Mouse (Mus musculus) liver, postnatal 0 days (tissue): ENCODE measurements at regions not wholly inside any gene's neighbourhood (a gene's known extent, or its start where the extent isn't known, plus 50 kb on each side); places are given as distances from the start of the nearest gene placed in this dataset.

Source experiments
- ATAC-seq: fragments of 200-750 bp; cut with Nextera tagmentation; 2 replicates; pipeline ENCODE4 v1.8.0; 2017; ENCODE audit warnings: mild to moderate bottlenecking, moderate library complexity
- DNase-seq: peaks from one replicate; pipeline ENCODE4 v3.0.0-alpha.2; 2016
- H3K27ac ChIP-seq: fragments of 300-500 bp; sonication (generic); 2 replicates; pipeline ENCODE4 v1.5.1; 2014; ENCODE audit warnings: antibody characterized with exemption, moderate library complexity, mild to moderate bottlenecking, low read depth
- H3K27me3 ChIP-seq: fragments of 300-500 bp; sonication (generic); 2 replicates; pipeline ENCODE4 v1.6.1; 2014; ENCODE audit warnings: low read length, control low read depth, mixed read lengths; ENCODE audit not compliant: insufficient read depth
- H3K36me3 ChIP-seq: fragments of 300-500 bp; sonication (generic); replicated peaks from 2 replicates; pipeline ENCODE4 v1.6.1; 2014; ENCODE audit warnings: mild to moderate bottlenecking, control low read depth, low read length, moderate library complexity, mixed read lengths; ENCODE audit not compliant: insufficient read depth
- H3K4me1 ChIP-seq: fragments of 300-500 bp; sonication (generic); 2 replicates; pipeline ENCODE4 v1.6.1; 2014; ENCODE audit warnings: antibody characterized with exemption, mild to moderate bottlenecking, control low read depth; ENCODE audit not compliant: insufficient read depth
- H3K4me2 ChIP-seq: fragments of 300-500 bp; sonication (generic); 2 replicates; pipeline ENCODE4 v1.6.1; 2014; ENCODE audit warnings: low read depth, mild to moderate bottlenecking, low read length, moderate library complexity, mixed read lengths
- H3K4me3 ChIP-seq: fragments of 300-500 bp; sonication (generic); 2 replicates; pipeline ENCODE4 v1.5.1; 2014; ENCODE audit warnings: low read depth, low read length
- H3K9ac ChIP-seq: fragments of 300-500 bp; sonication (generic); replicated peaks from 2 replicates; pipeline ENCODE4 v1.6.1; 2014; ENCODE audit warnings: mild to moderate bottlenecking, moderate library complexity
- H3K9me3 ChIP-seq: fragments of 300-500 bp; sonication (generic); 2 replicates; pipeline ENCODE4 v1.6.1; 2016; ENCODE audit warnings: mild to moderate bottlenecking, control low read depth, low read length, mixed read lengths
- CTCF ChIP-seq: sonication (generic); IDR thresholded peaks from 2 replicates; pipeline ENCODE4 v1.5.1; 2016; ENCODE audit warnings: antibody characterized with exemption, low read depth
- EP300 ChIP-seq: IDR thresholded peaks from 2 replicates; pipeline ENCODE4 v1.6.1; 2016; ENCODE audit warnings: antibody characterized with exemption, low read depth, mild to moderate bottlenecking
- WGBS: fragments of 180-500 bp; shearing (Covaris S2); extraction: QIAGEN DNeasy Blood & Tissue Kit; methylation state at CpG from one replicate; pipeline ENCODE4 v1.1.7; 2014; ENCODE audit not compliant: insufficient replicate concordance; 5-methylcytosine and 5-hydroxymethylcytosine counted together

GRCm38 (mm10) chr4:105316478-105317206 is 159.5 kb downstream of the Plpp3 start:
- peak; percentile 66 for TF ChIP-seq CTCF
- TF ChIP-seq EP300 = no peak
- Histone ChIP-seq H3K4me2 (no peak overlapping the region), H3K9ac (no peak overlapping the region), H3K36me3 (no peaks in the 10 kb centered on the region), H3K27me3 (no peaks in the 10 kb centered on the region), H3K4me1 (peaks cover 10% of the 10 kb centered on the region), H3K9me3 (no peaks in the 10 kb centered on the region), H3K27ac (no peak overlapping the region), H3K4me3 (no peak overlapping the region)
- 32% methylated on average over 12 of the region's 12 CpGs for WGBS
- ATAC-seq = no peak
- peak; percentile 61 for DNase-seq

GRCm38 (mm10) chr4:105318421-105318820 is 161.3 kb downstream of the Plpp3 start:
- Histone ChIP-seq H3K9me3 (no peaks in the 10 kb centered on the region), H3K27me3 (no peaks in the 10 kb centered on the region), H3K36me3 (no peaks in the 10 kb centered on the region), H3K4me3 (no peak overlapping the region), H3K4me2 (peak overlapping the region; percentile 38; the same call in 1 of the 2 replicates), H3K27ac (no peak overlapping the region), H3K9ac (no peak overlapping the region), H3K4me1 (peaks cover 10% of the 10 kb centered on the region)
- ATAC-seq (no peak), DNase-seq (no peak)
- TF ChIP-seq EP300 (no peak), CTCF (no peak)
- 76% methylated on average over 2 of the region's 2 CpGs for whole genome bisulfite sequencing

- DNase-seq (no peak), ATAC-seq (no peak)
- H3K27me3 ChIP-seq = no peaks in the 10 kb centered on the region
- H3K4me3 ChIP-seq = no peak overlapping the region
- H3K9ac ChIP-seq = no peak overlapping the region
- no peaks in the 10 kb centered on the region for H3K9me3 ChIP-seq
- TF ChIP-seq CTCF = no peak
- TF ChIP-seq EP300 = no peak
- H3K36me3 ChIP-seq = no peaks in the 10 kb centered on the region
- no peak overlapping the region for H3K4me2 ChIP-seq
- no peak overlapping the region for H3K27ac ChIP-seq
- WGBS = 57% methylated on average over 1 of the region's 1 CpGs
- peaks cover 6% of the 10 kb centered on the region for H3K4me1 ChIP-seq
These were observed 166.3 kb downstream of the Plpp3 start for GRCm38 (mm10) chr4:105323446-105323845.

GRCm38 (mm10) chr4:105326989-105327388 is 169.8 kb downstream of the Plpp3 start:
- Histone ChIP-seq H3K4me1 (peaks cover 12% of the 10 kb centered on the region), H3K36me3 (no peaks in the 10 kb centered on the region), H3K27ac (no peak overlapping the region), H3K4me3 (no peak overlapping the region), H3K9me3 (no peaks in the 10 kb centered on the region), H3K27me3 (no peaks in the 10 kb centered on the region), H3K4me2 (no peak overlapping the region), H3K9ac (no peak overlapping the region)
- WGBS = 71% methylated on average over 3 of the region's 3 CpGs
- no peak for DNase-seq
- TF ChIP-seq EP300 = no peak
- no peak for TF ChIP-seq CTCF
- no peak for ATAC-seq

- H3K27me3 ChIP-seq = no peaks in the 10 kb centered on the region
- peaks cover 12% of the 10 kb centered on the region for H3K4me1 ChIP-seq
- 61% methylated on average over 5 of the region's 5 CpGs for WGBS
- H3K36me3 ChIP-seq = no peaks in the 10 kb centered on the region
- H3K27ac ChIP-seq = peak overlapping the region; percentile 67
- H3K9ac ChIP-seq = no peak overlapping the region
- DNase-seq (no peak), ATAC-seq (no peak)
- H3K4me3 ChIP-seq = no peak overlapping the region
- H3K9me3 ChIP-seq = no peaks in the 10 kb centered on the region
- H3K4me2 ChIP-seq = no peak overlapping the region
- TF ChIP-seq CTCF = no peak
- no peak for TF ChIP-seq EP300
These were observed 170.7 kb downstream of the Plpp3 start for GRCm38 (mm10) chr4:105327711-105328471.

GRCm38 (mm10) chr4:105328776-105329175 is 171.6 kb downstream of the Plpp3 start:
- peak; percentile 69 for DNase-seq
- TF ChIP-seq EP300 (peak; percentile 53; the same call in 1 of the 2 replicates), CTCF (no peak)
- H3K4me2 ChIP-seq = no peak overlapping the region
- H3K9me3 ChIP-seq = no peaks in the 10 kb centered on the region
- no peaks in the 10 kb centered on the region for H3K36me3 ChIP-seq
- no peak overlapping the region for H3K9ac ChIP-seq
- WGBS = 45% methylated on average over 10 of the region's 10 CpGs
- no peaks in the 10 kb centered on the region for H3K27me3 ChIP-seq
- peak overlapping the region; percentile 67 for H3K27ac ChIP-seq
- peaks cover 12% of the 10 kb centered on the region for H3K4me1 ChIP-seq
- ATAC-seq = peak; percentile 88
- H3K4me3 ChIP-seq = no peak overlapping the region
